ENCODE assay signal across 21 mouse cellular contexts in the genomic region with DNA sequence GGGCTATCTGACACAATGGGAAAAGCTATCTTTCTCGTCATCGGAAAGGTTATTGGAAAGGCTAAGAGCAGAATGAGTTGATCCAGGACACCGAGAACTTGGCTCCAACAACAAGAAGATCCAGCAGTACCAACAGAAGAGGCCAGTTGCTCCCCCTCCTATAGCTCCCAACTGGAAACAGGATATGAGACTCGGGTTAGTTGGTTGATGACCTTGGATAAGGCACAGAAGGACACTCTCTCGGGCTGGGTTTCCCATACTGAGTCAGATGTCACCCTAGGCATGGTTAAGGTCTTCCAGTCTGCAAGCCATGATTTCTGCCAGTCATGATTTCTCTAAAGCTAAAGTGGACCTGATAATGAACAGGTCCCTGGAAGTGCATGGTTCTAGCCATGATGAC. TPM values are rescaled to one million over a fixed set of nuclear protein-coding genes. Genes with fewer than 3 reads are reported as not detected.
DNase-seq lines count a peak whose midpoint lies in the region; ATAC-seq and TF ChIP-seq lines count a peak whose summit lies in the region.
"Had no signal": no experiment of that assay in that cellular context is flagged by ENCODE, and none has a peak within 500 bp of the region (broad histone marks: within the 10 kb centered on the region; RNA-seq: fewer than 3 reads in every experiment).

No protein-coding gene starts in this region.

- peaks cover 31% of the 10 kb centered on the region for H3K36me3 ChIP-seq in liver, embryonic 13.5 days
- peaks cover 8% of the 10 kb centered on the region for H3K36me3 ChIP-seq in small intestine, adult 2 months (ENCODE audit: control insufficient read depth, insufficient read depth, low read length)

- H3K27ac ChIP-seq in liver, embryonic 13.5 days: peak overlapping the region; percentile 99
- peak overlapping the region; percentile 35 for H3K27ac ChIP-seq in small intestine, adult 2 months (ENCODE audit: insufficient read depth, low read depth, low read length)
- H3K27ac ChIP-seq: heart, embryonic 10.5 days; hindbrain, embryonic 15.5 days; limb, embryonic 10.5 days had no signal

- TF ChIP-seq POLR2A in small intestine, adult 2 months (IDR thresholded peaks at IDR 0.05; ENCODE audit: low read depth, low read length): no peak

- peaks cover 82% of the 10 kb centered on the region for H3K4me1 ChIP-seq in liver, embryonic 13.5 days (replicated peaks)
- H3K4me1 ChIP-seq in small intestine, adult 2 months (ENCODE audit: control insufficient read depth, insufficient read depth, insufficient read length, low read length): no peaks in the 10 kb centered on the region; the same call in 1 of the 2 replicates
- H3K4me1 ChIP-seq: hindbrain, embryonic 15.5 days; limb, embryonic 10.5 days had no signal

- H3K9me3 ChIP-seq in liver, embryonic 13.5 days (replicated peaks): no peaks in the 10 kb centered on the region
- H3K9me3 ChIP-seq: heart, embryonic 10.5 days; hindbrain, embryonic 15.5 days; limb, embryonic 10.5 days had no signal

- H3K4me3 ChIP-seq in liver, embryonic 13.5 days (replicated peaks): no peak overlapping the region
- H3K4me3 ChIP-seq in small intestine, adult 2 months (ENCODE audit: low read depth, low read length): no peak overlapping the region
- H3K4me3 ChIP-seq: heart, embryonic 10.5 days; hindbrain, embryonic 15.5 days; limb, embryonic 10.5 days had no signal

- peak overlapping the region; percentile 42; the same call in 1 of the 2 replicates for H3K9ac ChIP-seq in liver, embryonic 13.5 days
- H3K9ac ChIP-seq: forebrain, postnatal 0 days; hindbrain, embryonic 15.5 days had no signal

- WGBS in liver, embryonic 13.5 days (ENCODE audit: insufficient replicate concordance): 75% methylated on average over 5 of the region's 5 CpGs
- WGBS in small intestine, adult 2 months: 82% methylated on average over 5 of the region's 5 CpGs

- H3K27me3 ChIP-seq in liver, embryonic 13.5 days: no peaks in the 10 kb centered on the region
- no peaks in the 10 kb centered on the region for H3K27me3 ChIP-seq in small intestine, adult 2 months (ENCODE audit: control insufficient read depth, insufficient read depth, low read length)
- H3K27me3 ChIP-seq: hindbrain, embryonic 15.5 days had no signal

- peak; percentile 35 to 41 for DNase-seq in adrenal gland, postnatal 36 days
- DNase-seq in adrenal gland, adult 18-20 months (ENCODE audit: low spot score in 2 of 2): no peak
- DNase-seq in Muller cell, postnatal 12 days (ENCODE audit: inconsistent ontology term): peak; percentile 1
- no peak for DNase-seq in liver, embryonic 13.5 days
- no peak for DNase-seq in ovary, postnatal 14 days (ENCODE audit: low spot score)
- DNase-seq in yolk sac, embryonic 10.5 days (ENCODE audit: low spot score): no peak
- DNase-seq: cerebellum, adult 18-20 months; cerebellum, postnatal 14 days; forebrain, postnatal 0 days; gastrocnemius, postnatal 25 days; heart, postnatal 4 days; kidney, adult 9 months; kidney, postnatal 14 days; lung, postnatal 10 days; right cerebral cortex, adult 18-20 months had no signal

- H3K4me2 ChIP-seq in liver, embryonic 13.5 days: no peak overlapping the region
- H3K4me2 ChIP-seq: hindbrain, embryonic 15.5 days; midbrain, embryonic 11.5 days had no signal

- ATAC-seq in liver, embryonic 13.5 days (ENCODE audit: low read depth): no peak
- ATAC-seq: forebrain, postnatal 0 days; intestine, embryonic 16.5 days had no signal

- no peak for TF ChIP-seq CTCF in small intestine, adult 2 months (IDR thresholded peaks at IDR 0.05; ENCODE audit: extremely low read depth, insufficient read length, insufficient replicate concordance, low read depth, low read length)

RNA-seq across cellular contexts. Expression of a gene that starts 35.8 kb away (rescaled TPM):
- total RNA-seq in adrenal gland, postnatal 36 days (2021): 10 to 100 TPM; 36.0 to 41.1 TPM
- total RNA-seq in adrenal gland, adult 18-20 months (2021): 10 to 100 TPM; 21.8 to 23.2 TPM
- polyA plus RNA-seq in liver, embryonic 13.5 days (2015; fragmentation: Nextera tagmentation; extraction: Ambion mirVana): 6.5 and 8.2 TPM in 2 replicates
- polyA plus RNA-seq in small intestine, adult 2 months (2012; rRNA removed): 9.6 and 13.1 TPM in 2 replicates

Comparison
In these comparisons a context has a peak if more than half of its experiments do, and no peak if none do; other contexts are left out.
1. DNase-seq: peak in adrenal gland, postnatal 36 days (2 of 2) and Muller cell, postnatal 12 days (single experiment); none in adrenal gland, adult 18-20 months (0 of 2), liver, embryonic 13.5 days (single experiment), ovary, postnatal 14 days (single experiment) and yolk sac, embryonic 10.5 days (single experiment).